Mouse (Mus musculus) left cerebral cortex, postnatal 10 days (tissue): ENCODE data around the gene Ndrg3. TPM values are rescaled to one million over a fixed set of nuclear protein-coding genes. Genes with fewer than 3 reads are reported as not detected.

Experiments
- DNase-seq, 2 experiments: peaks; one replicate each; pipeline ENCODE4 v3.0.0; 2021 to 2022; ENCODE audit warnings: low spot score in 2 of 2, mixed read lengths in 1 of 2; ENCODE audit errors: extremely low spot score in 1 of 2
- intact Hi-C: fragments of 180-260 bp; cut with DNase I; formaldehyde crosslinking; loops from one replicate; pipeline ENCODE4 v1.15.1; 2025
- total RNA-seq, 2 experiments: library from RNA; stranded (reverse); gene quantifications; 2 replicates each; pipeline ENCODE4 v1.2.3; 2021

Ndrg3 gene
- total RNA-seq, 2 experiments from 2014 or later: 581 to 586 TPM

GRCm38 (mm10) chr2:157006511-157007233 lies 14.8 kb upstream of the Ndrg3 start, which contains the start of gene Dsn1:
Gene Dsn1 (minus strand): TSS chr2:157007154.
- DNase-seq: peak; percentile 82 to 92
- intact Hi-C loops: no loop called here

GRCm38 (mm10) chr2:157002321-157002720 lies 10.5 kb upstream of the Ndrg3 start:
- DNase-seq: no peak
- intact Hi-C loops: no loop called here

- intact Hi-C loops: loop anchor here (5.0 kb wide), 2 partner anchors 96 to 126 kb away; no protein-coding TSS in a partner anchor
Observed at GRCm38 (mm10) chr2:156998263-156998662, 6.4 kb upstream of the Ndrg3 start.

GRCm38 (mm10) chr2:156996576-156996975 lies 4.7 kb upstream of the Ndrg3 start:
- DNase-seq: peak; percentile 56 to 64
- intact Hi-C loops: loop anchor here (5.0 kb wide), 2 partner anchors 94 to 124 kb away; no protein-coding TSS in a partner anchor

More at GRCm38 (mm10) chr2:156998263-156998662, 6.4 kb upstream of the Ndrg3 start:
- no peak for DNase-seq

GRCm38 (mm10) chr2:156990727-156991431 lies 977 bp downstream of the Ndrg3 start:
- DNase-seq: peak; percentile 34 to 49
- intact Hi-C loops: no loop called here

GRCm38 (mm10) chr2:156987316-156987715 lies 4.5 kb downstream of the Ndrg3 start:
- intact Hi-C loops: loop anchor here (5.0 kb wide), 1 partner anchor 35 kb away; no protein-coding TSS in a partner anchor

GRCm38 (mm10) chr2:156982864-156983263 lies 9.0 kb downstream of the Ndrg3 start:
- intact Hi-C loops: no loop called here
- no peak for DNase-seq

More at GRCm38 (mm10) chr2:156987316-156987715, 4.5 kb downstream of the Ndrg3 start:
- no peak for DNase-seq

GRCm38 (mm10) chr2:156981291-156981690 lies 10.6 kb downstream of the Ndrg3 start:
- no peak for DNase-seq
- intact Hi-C loops: no loop called here

GRCm38 (mm10) chr2:156980059-156980458 lies 11.8 kb downstream of the Ndrg3 start:
- intact Hi-C loops: no loop called here
- no peak for DNase-seq

GRCm38 (mm10) chr2:156976711-156977110 lies 15.1 kb downstream of the Ndrg3 start:
- no peak for DNase-seq
- intact Hi-C loops: no loop called here

GRCm38 (mm10) chr2:156974967-156975366 lies 16.9 kb downstream of the Ndrg3 start:
- DNase-seq: no peak
- intact Hi-C loops: no loop called here

- intact Hi-C loops: no loop called here
- peak in 1 of 2 experiments; percentile 41 for DNase-seq
Observed at GRCm38 (mm10) chr2:156973316-156974100, 18.3 kb downstream of the Ndrg3 start.

- intact Hi-C loops: no loop called here
- DNase-seq: no peak
Observed at GRCm38 (mm10) chr2:156970253-156970652, 21.6 kb downstream of the Ndrg3 start.

GRCm38 (mm10) chr2:156968501-156968900 lies 23.4 kb downstream of the Ndrg3 start:
- intact Hi-C loops: no loop called here
- DNase-seq: no peak

- intact Hi-C loops: no loop called here
- DNase-seq: no peak
Observed at GRCm38 (mm10) chr2:156967388-156967787, 24.5 kb downstream of the Ndrg3 start.

- DNase-seq: no peak
- intact Hi-C loops: no loop called here
Observed at GRCm38 (mm10) chr2:156963891-156964290, 28.0 kb downstream of the Ndrg3 start.

- intact Hi-C loops: no loop called here
- DNase-seq: no peak
Observed at GRCm38 (mm10) chr2:156958496-156959252, 33.2 kb downstream of the Ndrg3 start.

- no peak for DNase-seq
- intact Hi-C loops: no loop called here
Observed at GRCm38 (mm10) chr2:156957035-156957434, 34.8 kb downstream of the Ndrg3 start.
